Mouse (Mus musculus) right cerebral cortex, postnatal 36 days (tissue): ENCODE results near the gene Parp16.
"Not testable (repeated sequence)": the region's sequence is repeated elsewhere in the genome, so short reads cannot be mapped to it uniquely, and the experiment has no call there.

ENCODE experiments used
- DNase-seq, 2 experiments: peaks; one replicate each; pipeline ENCODE4 v3.0.0; 2022; ENCODE audit warnings: low spot score in 2 of 2, mixed read lengths in 1 of 2

Gene Parp16

DNA sequence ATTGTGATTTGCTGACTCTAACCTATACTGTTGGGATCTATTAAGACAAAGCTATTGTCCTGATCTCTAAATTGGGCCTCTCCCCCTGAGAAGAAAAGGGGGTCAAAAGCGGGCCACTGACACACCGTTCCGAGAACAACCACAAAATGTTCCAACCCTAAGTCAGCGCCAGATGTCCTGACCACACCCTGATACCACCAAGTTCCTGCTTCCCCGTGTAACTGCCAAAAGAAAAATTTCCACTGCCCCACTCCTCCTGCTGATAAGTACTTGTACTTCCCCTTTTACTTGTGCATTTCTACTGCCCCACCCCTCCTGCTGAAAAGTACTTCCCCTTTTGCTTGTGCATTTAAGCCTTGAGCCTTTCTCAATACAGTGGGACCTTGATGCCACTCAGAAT, 93.1 kb downstream of the Parp16 start:
- not testable (repeated sequence) for DNase-seq
